Mouse (Mus musculus) embryonic facial prominence, embryonic 11.5 days (tissue): ENCODE results near the gene Klc1. TPM values are rescaled to one million over a fixed set of nuclear protein-coding genes. Genes with fewer than 3 reads are reported as not detected.
A peak's percentile ranks its signal among the peaks of the same experiment; 100 is the strongest.

Experiments
- ATAC-seq: fragments of 200-750 bp; cut with Nextera tagmentation; replicated peaks from 2 replicates; pipeline ENCODE4 v1.8.0; 2017; ENCODE audit warnings: low read depth; ENCODE audit not compliant: insufficient number of reproducible peaks, low FRiP score, low TSS enrichment
- DNase-seq: peaks from one replicate; pipeline ENCODE4 v3.0.0-alpha.2; 2015; ENCODE audit warnings: low spot score
- H3K27ac ChIP-seq: fragments of 300-500 bp; sonication (generic); replicated peaks from 2 replicates; pipeline ENCODE4 v1.5.1; 2014; ENCODE audit warnings: mild to moderate bottlenecking, low read depth, low read length, control low read depth
- H3K27me3 ChIP-seq: fragments of 300-500 bp; sonication (generic); 2 replicates; pipeline ENCODE4 v1.6.1; 2014; ENCODE audit warnings: mild to moderate bottlenecking, low read length, moderate library complexity, mixed read lengths; ENCODE audit not compliant: control insufficient read depth, insufficient read depth
- H3K36me3 ChIP-seq: fragments of 300-500 bp; sonication (generic); replicated peaks from 2 replicates; pipeline ENCODE4 v1.6.1; 2014; ENCODE audit warnings: low read depth, mild to moderate bottlenecking, low read length, moderate library complexity, mixed read lengths; ENCODE audit not compliant: control insufficient read depth, insufficient read depth
- H3K4me1 ChIP-seq: fragments of 300-500 bp; sonication (generic); 2 replicates; pipeline ENCODE4 v1.6.1; 2014; ENCODE audit warnings: low read length, mixed read lengths; ENCODE audit not compliant: control insufficient read depth, insufficient read depth
- H3K4me2 ChIP-seq: fragments of 300-500 bp; sonication (generic); 2 replicates; pipeline ENCODE4 v1.6.1; 2014; ENCODE audit warnings: low read depth, mild to moderate bottlenecking, control low read depth, low read length, moderate library complexity
- H3K4me3 ChIP-seq: fragments of 300-500 bp; sonication (generic); 2 replicates; pipeline ENCODE4 v1.5.1; 2014; ENCODE audit warnings: low read depth, low read length, control low read depth
- H3K9ac ChIP-seq: fragments of 300-500 bp; sonication (generic); replicated peaks from 2 replicates; pipeline ENCODE4 v1.6.1; 2014; ENCODE audit warnings: mild to moderate bottlenecking, control low read depth, low read length
- H3K9me3 ChIP-seq: fragments of 300-500 bp; sonication (generic); replicated peaks from 2 replicates; pipeline ENCODE4 v1.6.1; 2016; ENCODE audit warnings: mild to moderate bottlenecking, low read length, inconsistent platforms, mixed read lengths; ENCODE audit not compliant: control insufficient read depth
- WGBS: fragments of 180-500 bp; shearing (Covaris S2); extraction: QIAGEN DNeasy Blood & Tissue Kit; methylation state at CpG from one replicate; pipeline ENCODE4 v1.1.7; 2014; 5-methylcytosine and 5-hydroxymethylcytosine counted together
- polyA plus RNA-seq: library from polyadenylated mRNA; unstranded; fragments of >200 nt; fragmentation: Nextera tagmentation; extraction: Ambion mirVana; gene quantifications from 2 replicates; pipeline ENCODE4 v1.2.1, GENCODE M21; 2014

Gene Klc1
- polyA plus RNA-seq, 1 experiment from 2014 or later, result 132 TPM

DNA sequence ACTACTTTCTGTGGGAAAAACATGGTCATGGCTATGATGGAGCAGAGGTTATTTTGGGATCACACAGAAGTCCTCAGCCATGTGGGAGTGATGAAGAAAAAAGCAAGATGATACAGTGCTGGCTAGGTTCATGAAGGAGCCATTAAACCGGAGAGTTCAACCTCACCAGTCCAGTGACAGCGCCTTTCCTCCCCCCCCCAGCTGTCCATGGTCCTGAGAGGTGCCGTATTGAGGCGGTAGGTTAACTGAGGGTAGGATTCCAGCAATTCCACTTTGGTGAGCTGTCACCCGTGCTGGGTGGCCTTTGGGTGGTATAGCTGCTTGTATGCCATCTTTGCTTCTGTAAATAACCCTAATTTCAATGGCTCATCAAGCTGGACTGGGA is 2.0 kb upstream of the Klc1 start:
- Histone ChIP-seq H3K36me3 (no peaks in the 10 kb centered on the region), H3K9me3 (no peaks in the 10 kb centered on the region), H3K27ac (no peak overlapping the region), H3K9ac (no peak overlapping the region), H3K4me2 (no peak overlapping the region), H3K4me1 (peaks cover 2% of the 10 kb centered on the region; the same call in 1 of the 2 replicates), H3K4me3 (no peak overlapping the region), H3K27me3 (no peaks in the 10 kb centered on the region)
- ATAC-seq, result no peak
- whole genome bisulfite sequencing, result 40% methylated on average over 5 of the region's 5 CpGs
- DNase-seq, result peak; percentile 20

DNA sequence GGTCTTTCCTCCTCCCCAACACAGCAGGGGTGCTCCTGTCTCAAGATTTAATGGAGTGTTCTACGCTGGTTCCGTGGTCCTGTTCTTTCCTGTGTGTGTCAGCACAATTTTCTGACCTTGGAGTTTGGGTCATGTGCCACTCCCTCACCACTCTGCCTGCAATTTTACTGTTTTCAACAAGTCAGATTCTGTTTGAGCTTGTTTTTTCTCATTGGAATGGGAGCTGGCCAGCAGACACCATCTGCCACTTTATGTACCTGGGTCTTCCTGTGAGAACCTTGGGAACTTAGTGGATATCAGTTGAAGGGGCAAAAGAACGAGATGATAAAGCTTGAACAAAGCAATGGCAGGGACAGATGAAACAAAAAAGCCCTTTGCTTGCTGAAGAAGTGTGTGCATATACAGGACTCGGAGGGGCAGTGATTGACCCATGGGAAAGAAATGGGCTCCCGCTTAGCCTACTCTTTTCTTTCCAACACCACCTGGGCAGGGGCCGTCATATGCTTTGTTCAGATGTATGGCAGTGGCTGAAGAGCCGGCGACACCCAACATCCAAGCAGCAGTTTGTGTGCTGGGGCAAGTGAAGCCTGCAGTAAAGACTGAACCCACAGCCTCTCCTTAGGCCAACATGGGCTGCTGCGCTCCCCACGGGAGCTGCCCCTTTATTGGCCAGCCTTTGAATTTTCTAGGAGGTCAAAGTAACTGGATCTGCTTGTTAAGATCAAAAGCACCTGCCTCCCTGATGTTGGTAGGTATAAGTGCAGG is 906 bp upstream of the Klc1 start:
- H3K27me3 ChIP-seq, result no peaks in the 10 kb centered on the region
- peaks cover 2% of the 10 kb centered on the region; the same call in 1 of the 2 replicates for H3K4me1 ChIP-seq
- DNase-seq (no peak), ATAC-seq (no peak)
- no peaks in the 10 kb centered on the region for H3K9me3 ChIP-seq
- 51% methylated on average over 10 of the region's 10 CpGs for WGBS
- H3K36me3 ChIP-seq, result no peaks in the 10 kb centered on the region
- peak overlapping the region; percentile 91 for H3K4me3 ChIP-seq
- peak overlapping the region; percentile 99 for H3K4me2 ChIP-seq
- H3K27ac ChIP-seq, result no peak overlapping the region
- peak overlapping the region; percentile 96 for H3K9ac ChIP-seq

DNA sequence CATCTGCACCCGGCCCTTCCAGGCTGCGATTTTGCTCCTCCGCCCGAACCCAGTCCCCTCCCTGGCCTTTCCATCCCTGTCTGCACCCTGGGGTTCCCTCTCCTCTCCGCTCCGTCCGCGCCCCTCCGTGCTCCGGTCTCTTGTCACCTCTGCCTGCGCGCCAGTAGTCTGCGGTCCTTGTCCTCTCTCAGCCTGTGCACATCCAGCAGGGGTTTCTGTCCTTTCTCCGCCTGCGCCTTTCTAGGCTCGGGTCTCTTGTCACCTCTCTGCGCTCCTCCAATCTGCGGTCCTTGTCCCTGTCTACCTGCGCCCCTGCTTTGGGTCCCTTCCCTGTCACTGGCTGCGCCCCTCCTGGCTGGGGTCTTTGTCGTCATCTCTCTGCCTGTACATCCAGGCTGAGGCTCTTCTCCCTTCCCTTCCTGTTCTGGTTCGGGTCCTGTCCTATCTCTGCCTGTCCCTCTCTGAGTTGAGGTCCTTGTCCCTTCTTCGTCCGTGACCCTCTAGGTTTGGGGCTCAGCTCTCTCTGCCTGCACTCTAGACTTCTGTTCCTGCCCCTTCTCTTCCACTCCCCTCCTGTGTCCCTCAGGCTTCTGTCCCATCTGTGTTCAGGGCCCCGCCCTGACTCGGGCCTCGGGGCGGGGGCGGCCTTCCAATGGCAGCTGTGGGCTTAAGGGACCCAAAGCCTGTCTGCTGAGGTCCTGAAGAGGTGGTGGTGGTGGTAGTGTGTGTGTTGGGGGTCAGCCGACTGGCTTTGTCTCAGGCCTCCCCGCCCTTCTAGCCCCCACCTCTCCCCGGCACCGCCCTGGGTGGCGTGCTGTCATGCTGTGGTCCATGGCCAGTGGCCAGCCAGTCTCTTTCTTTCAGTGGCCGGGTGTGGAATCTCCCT is 770 bp downstream of the Klc1 start:
- Histone ChIP-seq H3K27ac (peak overlapping the region; percentile 81), H3K36me3 (no peaks in the 10 kb centered on the region), H3K4me2 (peak overlapping the region; percentile 99), H3K4me3 (peak overlapping the region; percentile 91), H3K4me1 (peaks cover 2% of the 10 kb centered on the region; the same call in 1 of the 2 replicates), H3K9me3 (no peaks in the 10 kb centered on the region), H3K9ac (peak overlapping the region; percentile 96), H3K27me3 (no peaks in the 10 kb centered on the region)
- DNase-seq (no peak), ATAC-seq (peak; percentile 55)
- 3% methylated on average over 35 of the region's 35 CpGs for WGBS

DNA sequence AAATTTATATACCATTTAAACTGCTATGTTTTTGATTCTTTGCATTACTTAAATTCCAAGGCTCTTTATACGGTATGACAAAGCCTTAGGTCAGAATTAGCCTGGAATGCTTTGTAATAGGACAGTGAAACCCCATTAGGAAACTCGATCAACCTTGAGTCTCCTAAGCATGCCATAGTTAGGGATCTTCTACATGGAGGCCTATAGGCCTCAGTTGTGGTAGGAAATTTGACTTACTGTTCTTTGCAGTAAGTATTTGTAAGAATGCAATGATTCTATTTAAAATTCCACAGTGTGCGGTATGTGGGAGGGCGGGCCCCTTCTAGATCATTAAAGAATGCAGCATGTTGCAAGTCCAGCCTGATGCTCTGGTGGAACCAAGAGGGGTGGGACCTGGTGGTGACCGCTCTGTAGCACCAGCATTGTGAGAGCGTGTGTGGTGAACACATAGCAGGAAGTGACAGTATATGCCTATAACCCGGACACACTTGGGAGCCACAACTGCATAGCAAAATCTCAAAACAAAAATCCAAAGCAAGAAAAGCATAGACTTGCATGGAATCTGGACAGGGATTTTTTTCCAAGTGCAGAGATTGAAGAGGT is 1.8 kb downstream of the Klc1 start:
- DNase-seq (no peak), ATAC-seq (no peak)
- Histone ChIP-seq H3K36me3 (no peaks in the 10 kb centered on the region), H3K4me1 (peaks cover 2% of the 10 kb centered on the region; the same call in 1 of the 2 replicates), H3K9me3 (no peaks in the 10 kb centered on the region), H3K27me3 (no peaks in the 10 kb centered on the region), H3K4me3 (peak overlapping the region; percentile 91; the same call in 1 of the 2 replicates), H3K4me2 (peak overlapping the region; percentile 5; the same call in 1 of the 2 replicates), H3K9ac (no peak overlapping the region), H3K27ac (no peak overlapping the region)
- 78% methylated on average over 7 of the region's 7 CpGs for WGBS

DNA sequence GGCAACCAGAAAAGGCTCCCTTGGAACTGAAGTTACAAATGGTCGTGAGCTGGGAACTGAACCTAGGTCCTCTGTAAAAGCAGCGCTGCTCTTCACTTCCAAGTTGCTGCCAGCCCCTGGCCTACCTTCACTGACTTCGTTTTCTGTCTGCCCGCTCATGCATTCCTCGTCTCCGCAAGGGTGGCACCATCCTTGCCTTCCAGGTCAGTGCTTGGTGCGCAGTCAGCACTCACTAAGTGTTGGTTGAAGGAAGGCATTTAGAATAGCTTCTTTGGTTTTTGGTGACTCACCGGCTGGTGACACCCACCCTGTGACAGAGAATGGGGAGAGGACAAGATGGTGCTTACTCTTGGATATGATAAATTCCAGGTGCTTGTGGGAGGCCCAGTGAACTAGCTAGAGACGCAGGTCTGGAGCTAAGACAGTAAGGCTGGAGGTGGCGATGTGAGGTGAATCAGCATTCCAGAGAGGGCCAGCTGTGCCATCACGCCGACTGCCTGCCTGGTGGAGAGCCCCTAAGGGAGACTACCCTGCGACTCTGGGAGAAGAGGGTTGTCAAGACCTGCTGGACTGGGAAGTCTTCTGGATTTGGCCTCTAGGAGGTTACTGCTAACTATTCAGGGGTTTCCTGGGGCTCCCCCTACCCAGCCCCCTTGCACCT is 4.1 kb downstream of the Klc1 start:
- no peak overlapping the region for H3K9ac ChIP-seq
- DNase-seq (no peak), ATAC-seq (no peak)
- no peak overlapping the region for H3K27ac ChIP-seq
- H3K36me3 ChIP-seq, result no peaks in the 10 kb centered on the region
- H3K4me2 ChIP-seq, result no peak overlapping the region
- 88% methylated on average over 13 of the region's 13 CpGs for WGBS
- peaks cover 2% of the 10 kb centered on the region; the same call in 1 of the 2 replicates for H3K4me1 ChIP-seq
- H3K27me3 ChIP-seq, result no peaks in the 10 kb centered on the region
- H3K9me3 ChIP-seq, result no peaks in the 10 kb centered on the region
- H3K4me3 ChIP-seq, result no peak overlapping the region

DNA sequence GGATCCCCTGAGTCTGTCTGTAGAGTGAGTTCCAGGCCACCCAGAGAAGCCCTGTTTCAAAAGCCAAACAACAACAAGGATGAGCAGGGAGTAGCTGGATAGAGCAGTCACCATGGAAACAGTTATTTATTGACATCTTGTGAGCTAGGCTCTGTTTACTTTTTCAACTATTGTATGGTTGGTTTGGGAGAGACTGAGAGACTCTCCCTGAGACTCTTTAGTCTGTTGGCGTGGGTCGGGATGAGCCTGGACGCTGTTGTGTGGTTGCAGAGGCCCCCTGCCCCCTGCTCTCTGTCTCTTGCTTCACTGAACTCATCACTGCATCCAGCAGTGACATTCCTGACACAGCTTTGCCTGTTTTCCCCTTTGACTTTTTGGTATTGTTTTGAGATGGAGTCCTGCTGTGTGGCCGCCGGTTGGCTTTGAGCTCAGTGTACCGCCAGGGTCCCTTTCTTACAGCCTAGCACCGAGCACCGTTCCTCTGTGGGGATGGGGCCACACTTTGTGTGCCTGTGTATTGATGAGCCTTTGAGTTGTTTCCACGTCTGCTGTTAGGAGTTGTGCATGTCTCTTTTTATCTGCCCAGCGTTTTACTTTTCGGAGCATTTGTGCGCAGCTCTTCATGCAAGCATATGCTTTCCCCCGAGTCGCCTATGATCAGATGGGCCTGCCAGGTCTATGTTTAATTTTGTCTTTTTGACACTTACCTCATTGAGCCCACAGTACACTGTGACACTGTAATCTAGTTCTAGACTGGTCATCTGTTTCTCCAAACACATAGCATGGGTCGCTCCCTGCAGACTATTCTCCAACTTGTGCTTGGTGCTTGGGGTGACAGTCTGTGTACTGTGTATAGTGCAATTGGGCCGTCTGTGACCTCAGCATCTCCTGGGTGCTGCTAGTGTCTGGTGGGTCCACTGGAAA is 7.9 kb downstream of the Klc1 start:
- H3K4me2 ChIP-seq, result no peak overlapping the region
- H3K9me3 ChIP-seq, result no peaks in the 10 kb centered on the region
- no peaks in the 10 kb centered on the region for H3K36me3 ChIP-seq
- no peaks in the 10 kb centered on the region for H3K27me3 ChIP-seq
- peak overlapping the region; percentile 18; the same call in 1 of the 2 replicates for H3K9ac ChIP-seq
- no peaks in the 10 kb centered on the region for H3K4me1 ChIP-seq
- H3K4me3 ChIP-seq, result no peak overlapping the region
- ATAC-seq (0 out of 2 replicates have a peak, but pooled peaks have one; percentile 53), DNase-seq (no peak)
- H3K27ac ChIP-seq, result no peak overlapping the region
- 45% methylated on average over 16 of the region's 16 CpGs for WGBS
